Mouse (Mus musculus) midbrain, postnatal 0 days (tissue): ENCODE measurements around the gene Ifng. TPM values are rescaled to one million over a fixed set of nuclear protein-coding genes. Genes with fewer than 3 reads are reported as not detected.

Experiments
- ATAC-seq: fragments of 200-750 bp; cut with Nextera tagmentation; 2 replicates; pipeline ENCODE4 v1.8.0; 2017; ENCODE audit warnings: moderate number of reproducible peaks, mild to moderate bottlenecking, moderate TSS enrichment, moderate library complexity; ENCODE audit not compliant: low FRiP score
- DNase-seq: peaks from one replicate; pipeline ENCODE4 v3.0.0-alpha.2; 2015; ENCODE audit warnings: low spot score
- H3K27ac ChIP-seq: fragments of 300-500 bp; sonication (generic); 2 replicates; pipeline ENCODE4 v1.5.1; 2014; ENCODE audit warnings: low read depth, mild to moderate bottlenecking, low read length, mixed read lengths
- H3K27me3 ChIP-seq: fragments of 300-500 bp; sonication (generic); 2 replicates; pipeline ENCODE4 v1.6.1; 2014; ENCODE audit warnings: low read length, control low read depth, mixed read lengths; ENCODE audit not compliant: insufficient read depth
- H3K36me3 ChIP-seq: fragments of 300-500 bp; sonication (generic); 2 replicates; pipeline ENCODE4 v1.6.1; 2014; ENCODE audit warnings: low read length, control low read depth, mixed read lengths; ENCODE audit not compliant: insufficient read depth
- H3K4me1 ChIP-seq: fragments of 300-500 bp; sonication (generic); 2 replicates; pipeline ENCODE4 v1.6.1; 2014; ENCODE audit warnings: mild to moderate bottlenecking, control low read depth, antibody characterized with exemption, low read length, mixed read lengths; ENCODE audit not compliant: insufficient read depth
- H3K4me2 ChIP-seq: fragments of 300-500 bp; sonication (generic); 2 replicates; pipeline ENCODE4 v1.6.1; 2014; ENCODE audit warnings: low read depth, mild to moderate bottlenecking, low read length, mixed read lengths; ENCODE audit not compliant: poor library complexity, severe bottlenecking
- H3K4me3 ChIP-seq: fragments of 300-500 bp; sonication (generic); 2 replicates; pipeline ENCODE4 v1.5.1; 2014; ENCODE audit warnings: low read depth, mild to moderate bottlenecking, low read length, moderate library complexity
- H3K9ac ChIP-seq: fragments of 300-500 bp; sonication (generic); replicated peaks from 2 replicates; pipeline ENCODE4 v1.6.1; 2014; ENCODE audit warnings: mild to moderate bottlenecking, low read length, moderate library complexity, mixed read lengths; ENCODE audit not compliant: poor library complexity, severe bottlenecking
- H3K9me3 ChIP-seq: fragments of 300-500 bp; sonication (generic); 2 replicates; pipeline ENCODE4 v1.6.1; 2016; ENCODE audit warnings: low read length, control low read depth
- CTCF ChIP-seq: IDR thresholded peaks from 2 replicates; pipeline ENCODE4 v1.5.1; 2016; ENCODE audit warnings: antibody characterized with exemption, mild to moderate bottlenecking
- WGBS: fragments of 180-500 bp; shearing (Covaris S2); extraction: QIAGEN DNeasy Blood & Tissue Kit; methylation state at CpG from one replicate; pipeline ENCODE4 v1.1.7; 2014; 5-methylcytosine and 5-hydroxymethylcytosine counted together
- polyA plus RNA-seq: library from polyadenylated mRNA; unstranded; fragments of >200 nt; fragmentation: Nextera tagmentation; extraction: Ambion mirVana; gene quantifications from 2 replicates; pipeline ENCODE4 v1.2.1, GENCODE M21; 2015
- total RNA-seq: library from RNA; depleted of rRNA; stranded (reverse); fragments of >200 nt; gene quantifications from 2 replicates; pipeline ENCODE4 v1.2.3, GENCODE M21; 2014; rRNA removed

Ifng gene
- not detected in 2 replicates for total RNA-seq
- polyA plus RNA-seq = not detected in 2 replicates

DNA sequence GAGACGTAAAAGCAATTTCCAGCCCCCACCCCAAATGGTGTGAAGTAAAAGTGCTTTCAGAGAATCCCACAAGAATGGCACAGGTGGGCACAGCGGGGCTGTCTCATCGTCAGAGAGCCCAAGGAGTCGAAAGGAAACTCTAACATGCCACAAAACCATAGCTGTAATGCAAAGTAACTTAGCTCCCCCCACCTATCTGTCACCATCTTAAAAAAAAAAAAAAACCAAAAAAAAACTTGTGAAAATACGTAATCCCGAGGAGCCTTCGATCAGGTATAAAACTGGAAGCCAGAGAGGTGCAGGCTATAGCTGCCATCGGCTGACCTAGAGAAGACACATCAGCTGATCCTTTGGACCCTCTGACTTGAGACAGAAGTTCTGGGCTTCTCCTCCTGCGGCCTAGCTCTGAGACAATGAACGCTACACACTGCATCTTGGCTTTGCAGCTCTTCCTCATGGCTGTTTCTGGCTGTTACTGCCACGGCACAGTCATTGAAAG, at the start of gene Ifng:
TSS of gene Ifng (plus strand) at position 305 of the 499 bp plus-strand sequence.
- no peak for TF ChIP-seq CTCF
- Histone ChIP-seq H3K4me2 (no peak within 1 kb of the TSS), H3K27ac (no peak within 1 kb of the TSS), H3K36me3 (no peaks in the 10 kb centered on the region), H3K27me3 (no peaks in the 10 kb centered on the region), H3K4me3 (no peak within 1 kb of the TSS), H3K4me1 (no peaks in the 10 kb centered on the region), H3K9me3 (no peaks in the 10 kb centered on the region), H3K9ac (no peak within 1 kb of the TSS)
- ATAC-seq (no peak), DNase-seq (no peak)
- WGBS = 91% methylated on average over 11 of the region's 11 CpGs

GRCm38 (mm10) chr10:118399917-118400316, 40.9 kb upstream of the Ifng start:
- TF ChIP-seq CTCF = no peak
- ATAC-seq (no peak), DNase-seq (no peak)
- no peak overlapping the region for H3K27ac ChIP-seq
- no peaks in the 10 kb centered on the region for H3K4me1 ChIP-seq
- H3K9ac ChIP-seq = no peak overlapping the region
- WGBS = 78% methylated on average over 16 of the region's 16 CpGs
- H3K9me3 ChIP-seq = no peaks in the 10 kb centered on the region
- no peaks in the 10 kb centered on the region for H3K27me3 ChIP-seq
- no peaks in the 10 kb centered on the region for H3K36me3 ChIP-seq
- no peak overlapping the region for H3K4me3 ChIP-seq
- H3K4me2 ChIP-seq = no peak overlapping the region

- H3K4me3 ChIP-seq = no peak overlapping the region
- H3K4me2 ChIP-seq = no peak overlapping the region
- H3K36me3 ChIP-seq = no peaks in the 10 kb centered on the region
- H3K27ac ChIP-seq = no peak overlapping the region
- DNase-seq = no peak
- no peak for ATAC-seq
- H3K9me3 ChIP-seq = no peaks in the 10 kb centered on the region
- WGBS = 86% methylated on average over 5 of the region's 5 CpGs
- H3K27me3 ChIP-seq = no peaks in the 10 kb centered on the region
- no peak for TF ChIP-seq CTCF
- no peaks in the 10 kb centered on the region for H3K4me1 ChIP-seq
- H3K9ac ChIP-seq = no peak overlapping the region
Measured at GRCm38 (mm10) chr10:118406463-118407221, 34.2 kb upstream of the Ifng start.

GRCm38 (mm10) chr10:118411377-118411776, 29.5 kb upstream of the Ifng start:
- DNase-seq (no peak), ATAC-seq (no peak)
- H3K4me2 ChIP-seq = no peak overlapping the region
- no peak overlapping the region for H3K4me3 ChIP-seq
- no peak overlapping the region for H3K9ac ChIP-seq
- no peaks in the 10 kb centered on the region for H3K9me3 ChIP-seq
- no peak overlapping the region for H3K27ac ChIP-seq
- no peaks in the 10 kb centered on the region for H3K36me3 ChIP-seq
- H3K4me1 ChIP-seq = no peaks in the 10 kb centered on the region
- no peaks in the 10 kb centered on the region for H3K27me3 ChIP-seq
- peak; percentile 20; the same call in 1 of the 2 replicates for TF ChIP-seq CTCF

DNA sequence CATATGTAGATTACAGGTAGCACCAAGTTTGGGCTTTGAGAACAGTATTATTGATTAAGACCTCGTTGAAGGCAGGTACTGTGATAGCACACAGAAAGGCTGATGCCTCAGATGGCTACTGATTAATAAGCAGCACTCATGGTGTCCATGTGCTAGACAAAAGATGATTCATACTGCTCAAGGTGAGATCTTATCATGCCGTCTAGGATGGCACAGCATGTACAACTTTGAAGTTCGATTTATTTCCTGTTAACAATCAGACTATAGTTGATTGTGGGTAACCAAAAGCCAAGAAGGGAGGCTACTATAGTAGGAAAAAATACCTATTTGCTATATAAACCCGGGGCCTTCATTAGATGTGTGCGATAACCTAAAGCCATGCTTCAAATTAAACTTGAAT, 28.1 kb upstream of the Ifng start:
- WGBS = 83% methylated on average over 5 of the region's 5 CpGs
- Histone ChIP-seq H3K27ac (no peak overlapping the region), H3K4me2 (no peak overlapping the region), H3K4me1 (no peaks in the 10 kb centered on the region), H3K9me3 (no peaks in the 10 kb centered on the region), H3K27me3 (no peaks in the 10 kb centered on the region), H3K9ac (no peak overlapping the region), H3K36me3 (no peaks in the 10 kb centered on the region), H3K4me3 (no peak overlapping the region)
- no peak for TF ChIP-seq CTCF
- DNase-seq = no peak
- no peak for ATAC-seq

- ATAC-seq (no peak), DNase-seq (no peak)
- Histone ChIP-seq H3K27ac (no peak overlapping the region), H3K27me3 (no peaks in the 10 kb centered on the region), H3K4me2 (no peak overlapping the region), H3K9me3 (no peaks in the 10 kb centered on the region), H3K9ac (no peak overlapping the region), H3K4me1 (no peaks in the 10 kb centered on the region), H3K4me3 (no peak overlapping the region), H3K36me3 (no peaks in the 10 kb centered on the region)
- 82% methylated on average over 7 of the region's 7 CpGs for WGBS
- TF ChIP-seq CTCF = no peak
Measured at GRCm38 (mm10) chr10:118419000-118419425, 21.8 kb upstream of the Ifng start.
